Mouse (Mus musculus) heart, embryonic 14.5 days (tissue): ENCODE results near the gene Cep55. TPM values are rescaled to one million over a fixed set of nuclear protein-coding genes. Genes with fewer than 3 reads are reported as not detected.

ENCODE experiments used
- polyA plus RNA-seq: library from polyadenylated mRNA; unstranded; fragments of >200 nt; fragmentation: Nextera tagmentation; extraction: Ambion mirVana; gene quantifications from 2 replicates; pipeline ENCODE4 v1.2.1, GENCODE M21; 2014

Cep55 gene
- polyA plus RNA-seq, 1 experiment from 2014 or later = 28.4 TPM

Other genes starting within 250 kb of the Cep55 start
- 5.3 and 5.5 TPM in 2 replicates for gene Myof, start 11.4 kb upstream of the Cep55 start, polyA plus RNA-seq
- not detected in 2 replicates for gene Ffar4, start 42.1 kb downstream of the Cep55 start, polyA plus RNA-seq
- gene Rbp4, start 70.3 kb downstream of the Cep55 start, polyA plus RNA-seq = 0.77 and 0.81 TPM in 2 replicates
- not detected in 2 replicates for gene Pde6c, start 77.8 kb downstream of the Cep55 start, polyA plus RNA-seq
- gene Fra10ac1, start 169.1 kb downstream of the Cep55 start, polyA plus RNA-seq = 25.8 and 27.3 TPM in 2 replicates
- gene Lgi1, start 209.5 kb downstream of the Cep55 start, polyA plus RNA-seq = 0.14 TPM in 1 of 2 replicates, not detected in the other